Mouse (Mus musculus): ENCODE measurements around the gene Synpo2l. TPM values are rescaled to one million over a fixed set of nuclear protein-coding genes. Genes with fewer than 3 reads are reported as not detected.
A peak's percentile ranks its signal among the peaks of the same experiment; 100 is the strongest.

Synpo2l gene
- total RNA-seq, 1 experiment = 1.1 TPM

DNA sequence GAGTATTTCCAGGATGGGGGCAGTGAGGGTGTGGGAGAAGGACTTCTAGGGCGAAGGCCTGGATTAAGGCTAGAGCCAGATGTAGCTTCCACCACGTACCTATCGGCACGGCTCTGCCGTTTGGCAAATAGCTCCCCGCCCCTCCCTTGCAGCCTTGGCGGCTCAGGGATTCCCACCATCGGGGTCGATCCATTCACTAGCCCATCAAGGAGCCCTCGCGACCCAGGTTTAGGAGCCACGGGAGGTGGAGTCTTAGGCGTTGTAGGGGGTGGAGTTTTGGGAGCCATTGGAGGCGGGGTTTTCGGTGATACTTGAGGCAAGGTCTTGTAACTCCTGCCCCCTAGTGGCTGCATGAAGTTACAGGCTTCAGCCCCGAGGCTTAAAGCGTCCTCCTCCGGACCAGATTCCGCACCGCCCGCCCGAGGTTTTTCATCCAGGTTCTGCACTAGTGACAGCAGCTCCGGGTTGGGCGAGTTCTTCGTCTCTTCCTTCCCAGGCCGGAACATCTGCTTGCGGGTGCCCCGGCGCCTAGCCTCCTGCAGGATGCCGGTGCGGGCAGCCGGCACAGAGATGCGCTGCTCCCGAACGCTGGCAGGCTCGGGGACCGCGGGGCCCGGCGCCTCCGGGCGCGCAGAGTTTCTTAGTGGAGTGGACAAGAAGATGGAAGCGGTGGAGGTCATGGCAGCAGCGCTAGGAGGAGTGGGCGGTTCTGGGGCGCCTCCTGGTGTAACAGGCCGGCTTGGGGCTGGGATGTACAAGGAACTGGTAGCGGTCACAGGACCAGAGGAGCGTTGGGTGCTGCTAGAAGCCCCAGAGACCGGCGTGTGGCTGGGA lies 7.1 kb downstream of the Synpo2l start:
- peaks cover 0 to 22% of the 10 kb centered on the region in 2 experiments; a peak in 1 of 4 replicates for H3K4me1 ChIP-seq (ENCODE audit: control insufficient read depth in 2 of 2, insufficient read depth in 2 of 2, low read length in 2 of 2, poor library complexity in 1 of 2)
- peak overlapping the region; percentile 79 to 93 for H3K4me3 ChIP-seq (ENCODE audit: insufficient read depth in 1 of 2, low read depth in 1 of 2, low read length in 2 of 2, poor library complexity in 1 of 2, severe bottlenecking in 1 of 2)
- in situ Hi-C loops (cut with MboI; ENCODE audit: low sequenced_read_pairs in 2 of 2, unreplicated experiment in 2 of 2) = no loop called here
- no peak overlapping the region for H3K27ac ChIP-seq (ENCODE audit: insufficient read depth, low read depth, low read length, poor library complexity, severe bottlenecking)
- H3K9me3 ChIP-seq (ENCODE audit: control insufficient read depth, insufficient read depth, low read depth, low read length) = no peaks in the 10 kb centered on the region
- no peak for TF ChIP-seq MAFK (IDR thresholded peaks at IDR 0.05; ENCODE audit: insufficient read depth, low read depth, low read length)
- no peak for TF ChIP-seq ZC3H11A (IDR thresholded peaks at IDR 0.05; ENCODE audit: borderline replicate concordance, low read depth, low read length)
- no peak for TF ChIP-seq HCFC1 (IDR thresholded peaks at IDR 0.05; ENCODE audit: borderline replicate concordance, insufficient read depth, low read length)
- TF ChIP-seq ZNF384 (IDR thresholded peaks at IDR 0.05; ENCODE audit: low read depth, low read length) = no peak
- TF ChIP-seq CHD2 (IDR thresholded peaks at IDR 0.05; ENCODE audit: low read depth, low read length) = no peak
- H3K9ac ChIP-seq (ENCODE audit: insufficient read depth, low read depth, low read length, poor library complexity, severe bottlenecking) = peak overlapping the region; percentile 76
- H3K36me3 ChIP-seq (ENCODE audit: control insufficient read depth, insufficient read depth, low read length, poor library complexity, severe bottlenecking) = no peaks in the 10 kb centered on the region
- DNase-seq (ENCODE audit: low read depth, low spot score) = peak; percentile 100

GRCm38 (mm10) chr14:20659687-20660086 lies 8.5 kb downstream of the Synpo2l start:
- no peak for DNase-seq (ENCODE audit: low read depth, low spot score)
- no peak for TF ChIP-seq HCFC1 (IDR thresholded peaks at IDR 0.05; ENCODE audit: borderline replicate concordance, insufficient read depth, low read length)
- TF ChIP-seq MAFK (IDR thresholded peaks at IDR 0.05; ENCODE audit: insufficient read depth, low read depth, low read length) = no peak
- TF ChIP-seq ZC3H11A (IDR thresholded peaks at IDR 0.05; ENCODE audit: borderline replicate concordance, low read depth, low read length) = no peak
- no peak for TF ChIP-seq ZNF384 (IDR thresholded peaks at IDR 0.05; ENCODE audit: low read depth, low read length)
- no peak for TF ChIP-seq CHD2 (IDR thresholded peaks at IDR 0.05; ENCODE audit: low read depth, low read length)
- H3K36me3 ChIP-seq (ENCODE audit: control insufficient read depth, insufficient read depth, low read length, poor library complexity, severe bottlenecking) = no peaks in the 10 kb centered on the region
- peaks cover 0 to 19% of the 10 kb centered on the region in 2 experiments; a peak in 1 of 4 replicates for H3K4me1 ChIP-seq (ENCODE audit: control insufficient read depth in 2 of 2, insufficient read depth in 2 of 2, low read length in 2 of 2, poor library complexity in 1 of 2)
- H3K27ac ChIP-seq (ENCODE audit: insufficient read depth, low read depth, low read length, poor library complexity, severe bottlenecking) = no peak overlapping the region
- no peak overlapping the region for H3K4me3 ChIP-seq (ENCODE audit: insufficient read depth in 1 of 2, low read depth in 1 of 2, low read length in 2 of 2, poor library complexity in 1 of 2, severe bottlenecking in 1 of 2)
- no peak overlapping the region for H3K9ac ChIP-seq (ENCODE audit: insufficient read depth, low read depth, low read length, poor library complexity, severe bottlenecking)
- H3K9me3 ChIP-seq (ENCODE audit: control insufficient read depth, insufficient read depth, low read depth, low read length) = no peaks in the 10 kb centered on the region
- in situ Hi-C loops (cut with MboI; ENCODE audit: low sequenced_read_pairs in 2 of 2, unreplicated experiment in 2 of 2) = loop anchor here in 1 of 2 experiments (5.0 kb wide), 1 partner anchor 82 kb away; no protein-coding TSS in a partner anchor

DNA sequence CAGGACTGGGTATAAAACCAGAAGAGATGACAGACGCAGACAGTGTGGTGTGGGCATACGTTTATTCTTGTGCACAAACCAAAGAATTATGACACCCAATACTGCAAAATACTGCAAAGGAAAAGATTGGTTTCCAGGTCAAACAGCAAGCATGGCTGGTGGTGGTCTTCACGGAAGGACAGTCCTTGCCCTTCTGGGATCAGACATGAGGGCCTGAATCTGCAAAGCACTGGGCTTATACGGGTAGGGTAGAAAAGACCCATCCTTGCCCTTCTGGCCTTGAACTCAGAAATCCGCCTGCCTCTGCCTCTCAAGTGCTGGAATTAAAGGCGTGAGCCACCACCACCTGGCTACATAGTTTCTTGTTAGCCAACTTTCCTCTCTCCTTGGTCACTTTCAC lies 9.3 kb downstream of the Synpo2l start:
- TF ChIP-seq CHD2 (IDR thresholded peaks at IDR 0.05; ENCODE audit: low read depth, low read length) (no peak), ZC3H11A (IDR thresholded peaks at IDR 0.05; ENCODE audit: borderline replicate concordance, low read depth, low read length) (no peak), ZNF384 (IDR thresholded peaks at IDR 0.05; ENCODE audit: low read depth, low read length) (no peak), HCFC1 (IDR thresholded peaks at IDR 0.05; ENCODE audit: borderline replicate concordance, insufficient read depth, low read length) (no peak), MAFK (IDR thresholded peaks at IDR 0.05; ENCODE audit: insufficient read depth, low read depth, low read length) (no peak)
- H3K9me3 ChIP-seq (ENCODE audit: control insufficient read depth, insufficient read depth, low read depth, low read length) = no peaks in the 10 kb centered on the region
- peaks cover 0 to 13% of the 10 kb centered on the region in 2 experiments; a peak in 1 of 4 replicates for H3K4me1 ChIP-seq (ENCODE audit: control insufficient read depth in 2 of 2, insufficient read depth in 2 of 2, low read length in 2 of 2, poor library complexity in 1 of 2)
- in situ Hi-C loops (cut with MboI; ENCODE audit: low sequenced_read_pairs in 2 of 2, unreplicated experiment in 2 of 2) = loop anchor here in 1 of 2 experiments (5.0 kb wide), 1 partner anchor 82 kb away; no protein-coding TSS in a partner anchor
- no peaks in the 10 kb centered on the region for H3K36me3 ChIP-seq (ENCODE audit: control insufficient read depth, insufficient read depth, low read length, poor library complexity, severe bottlenecking)
- H3K27ac ChIP-seq (ENCODE audit: insufficient read depth, low read depth, low read length, poor library complexity, severe bottlenecking) = no peak overlapping the region
- H3K4me3 ChIP-seq (ENCODE audit: insufficient read depth in 1 of 2, low read depth in 1 of 2, low read length in 2 of 2, poor library complexity in 1 of 2, severe bottlenecking in 1 of 2) = no peak overlapping the region
- no peak for DNase-seq (ENCODE audit: low read depth, low spot score)
- no peak overlapping the region for H3K9ac ChIP-seq (ENCODE audit: insufficient read depth, low read depth, low read length, poor library complexity, severe bottlenecking)

DNA sequence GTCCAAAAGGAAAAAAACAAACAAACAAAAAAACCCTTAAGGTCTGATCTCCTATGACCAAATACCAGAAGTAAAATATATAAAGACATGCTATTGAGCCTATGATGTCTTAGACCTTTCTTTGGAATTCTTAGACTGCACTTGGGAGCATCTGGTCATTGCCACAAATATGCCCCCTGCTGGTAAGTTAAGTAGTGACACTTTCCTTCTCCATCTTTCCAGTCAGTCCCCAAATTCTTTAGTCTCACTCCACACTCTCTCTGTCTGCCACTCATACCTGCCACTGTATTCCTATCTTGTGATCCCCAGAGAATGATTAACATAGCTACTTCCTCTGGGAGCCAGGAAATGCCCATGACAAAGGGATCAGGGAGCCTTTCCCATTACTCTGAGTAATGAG lies 9.8 kb downstream of the Synpo2l start:
- no peak overlapping the region for H3K9ac ChIP-seq (ENCODE audit: insufficient read depth, low read depth, low read length, poor library complexity, severe bottlenecking)
- in situ Hi-C loops (cut with MboI; ENCODE audit: low sequenced_read_pairs in 2 of 2, unreplicated experiment in 2 of 2) = loop anchor here in 1 of 2 experiments (5.0 kb wide), 1 partner anchor 81 kb away; no protein-coding TSS in a partner anchor
- no peaks in the 10 kb centered on the region for H3K36me3 ChIP-seq (ENCODE audit: control insufficient read depth, insufficient read depth, low read length, poor library complexity, severe bottlenecking)
- DNase-seq (ENCODE audit: low read depth, low spot score) = no peak
- H3K27ac ChIP-seq (ENCODE audit: insufficient read depth, low read depth, low read length, poor library complexity, severe bottlenecking) = no peak overlapping the region
- TF ChIP-seq CHD2 (IDR thresholded peaks at IDR 0.05; ENCODE audit: low read depth, low read length) = no peak
- no peak for TF ChIP-seq ZC3H11A (IDR thresholded peaks at IDR 0.05; ENCODE audit: borderline replicate concordance, low read depth, low read length)
- TF ChIP-seq MAFK (IDR thresholded peaks at IDR 0.05; ENCODE audit: insufficient read depth, low read depth, low read length) = no peak
- TF ChIP-seq ZNF384 (IDR thresholded peaks at IDR 0.05; ENCODE audit: low read depth, low read length) = no peak
- TF ChIP-seq HCFC1 (IDR thresholded peaks at IDR 0.05; ENCODE audit: borderline replicate concordance, insufficient read depth, low read length) = no peak
- peaks cover 0 to 11% of the 10 kb centered on the region in 2 experiments; a peak in 1 of 4 replicates for H3K4me1 ChIP-seq (ENCODE audit: control insufficient read depth in 2 of 2, insufficient read depth in 2 of 2, low read length in 2 of 2, poor library complexity in 1 of 2)
- no peaks in the 10 kb centered on the region for H3K9me3 ChIP-seq (ENCODE audit: control insufficient read depth, insufficient read depth, low read depth, low read length)
- no peak overlapping the region for H3K4me3 ChIP-seq (ENCODE audit: insufficient read depth in 1 of 2, low read depth in 1 of 2, low read length in 2 of 2, poor library complexity in 1 of 2, severe bottlenecking in 1 of 2)
